Mouse (Mus musculus): ENCODE data around the gene Fbxw11.

DNA sequence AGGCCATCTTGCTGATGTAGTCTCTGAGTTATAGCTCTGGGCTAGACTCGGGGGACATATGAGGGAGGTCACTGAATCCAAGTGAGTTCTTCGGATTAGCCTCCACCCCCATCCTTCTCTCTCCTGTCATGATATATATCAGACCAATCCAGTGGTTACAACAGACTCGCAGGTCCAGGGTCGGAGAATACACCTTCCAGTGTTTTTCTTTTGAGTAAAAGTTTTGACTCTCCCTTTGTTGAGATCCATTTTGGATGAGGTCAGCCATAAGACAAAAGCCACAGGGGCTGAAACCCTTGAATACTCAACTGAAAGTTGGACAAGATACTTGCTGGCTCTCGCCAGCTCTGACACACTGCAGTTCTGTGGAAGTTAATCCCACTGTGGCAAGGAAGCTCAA is 143.7 kb downstream of the Fbxw11 start:
- TF ChIP-seq CTCF (IDR thresholded peaks at IDR 0.05; ENCODE audit: control insufficient read depth, insufficient read depth, insufficient replicate concordance, low read depth, low read length) (no peak), POLR2A (IDR thresholded peaks at IDR 0.05; ENCODE audit: control insufficient read depth, low read depth, low read length) (no peak)
